Mouse (Mus musculus) cerebellum, postnatal 10 days (tissue): ENCODE measurements at regions not wholly inside any gene's neighbourhood (a gene's known extent, or its start where the extent isn't known, plus 50 kb on each side); places are given as distances from the start of the nearest gene placed in this dataset.
"Not testable (repeated sequence)": the region's sequence is repeated elsewhere in the genome, so short reads cannot be mapped to it uniquely, and the experiment has no call there.

Experiments
- DNase-seq, 2 experiments: peaks; one replicate each; pipeline ENCODE4 v3.0.0; 2021; ENCODE audit warnings: mixed read lengths in 2 of 2

- peak; percentile 67 to 75 for DNase-seq
Observed at GRCm38 (mm10) chr12:69524337-69525035, 58.3 kb downstream of the Vcpkmt start.

- DNase-seq = no peak
Observed at GRCm38 (mm10) chr12:69519869-69520268, 63.0 kb downstream of the Vcpkmt start.

GRCm38 (mm10) chr12:69519028-69519427 lies 63.8 kb downstream of the Vcpkmt start:
- no peak for DNase-seq

GRCm38 (mm10) chr12:69517616-69518015 lies 65.2 kb downstream of the Vcpkmt start:
- DNase-seq = no peak

- DNase-seq = no peak
Observed at GRCm38 (mm10) chr12:69516314-69516916, 66.4 kb downstream of the Vcpkmt start.

GRCm38 (mm10) chr12:69515850-69516249 lies 67.0 kb downstream of the Vcpkmt start:
- no peak for DNase-seq

GRCm38 (mm10) chr12:69515117-69515516 lies 67.7 kb downstream of the Vcpkmt start:
- no peak for DNase-seq

- DNase-seq = no peak
Observed at GRCm38 (mm10) chr12:69513166-69513565, 69.7 kb downstream of the Vcpkmt start.

- no peak for DNase-seq
Observed at GRCm38 (mm10) chr12:69510736-69511135, 72.1 kb downstream of the Vcpkmt start.

- DNase-seq = not testable (repeated sequence)
Observed at GRCm38 (mm10) chr12:69509180-69509579, 73.6 kb downstream of the Vcpkmt start.

GRCm38 (mm10) chr12:69507906-69508305 lies 74.9 kb downstream of the Vcpkmt start:
- DNase-seq = no peak

GRCm38 (mm10) chr12:69507333-69507732 lies 75.5 kb downstream of the Vcpkmt start:
- no peak for DNase-seq

- no peak for DNase-seq
Observed at GRCm38 (mm10) chr12:69502706-69503070, 80.1 kb downstream of the Vcpkmt start.

GRCm38 (mm10) chr12:69501783-69502705 lies 80.8 kb downstream of the Vcpkmt start:
- DNase-seq = peak; percentile 76 to 83

GRCm38 (mm10) chr12:69501346-69501730 lies 81.5 kb downstream of the Vcpkmt start:
- DNase-seq = no peak

- peak; percentile 40 to 58 for DNase-seq
Observed at GRCm38 (mm10) chr12:69500600-69501345, 82.1 kb downstream of the Vcpkmt start.

GRCm38 (mm10) chr12:69497121-69497520 lies 85.7 kb downstream of the Vcpkmt start:
- DNase-seq = peak; percentile 89 to 95

- peak; percentile 42 to 51 for DNase-seq
Observed at GRCm38 (mm10) chr12:69496341-69496904, 86.4 kb downstream of the Vcpkmt start.

GRCm38 (mm10) chr12:69495776-69496175 lies 87.1 kb downstream of the Vcpkmt start:
- no peak for DNase-seq

- DNase-seq = peak; percentile 35 to 51
Observed at GRCm38 (mm10) chr12:69494648-69495047, 88.2 kb downstream of the Vcpkmt start.

GRCm38 (mm10) chr12:69489686-69490085 lies 93.1 kb downstream of the Vcpkmt start:
- no peak for DNase-seq

- DNase-seq = no peak
Observed at GRCm38 (mm10) chr12:69486903-69487302, 95.9 kb downstream of the Vcpkmt start.
